Mouse (Mus musculus): ENCODE results near the gene Frmpd1. TPM values are rescaled to one million over a fixed set of nuclear protein-coding genes. Genes with fewer than 3 reads are reported as not detected.
A peak's percentile ranks its signal among the peaks of the same experiment; 100 is the strongest.

Gene Frmpd1
- polyA plus RNA-seq, 1 experiment: 0.67 TPM

GRCm38 (mm10) chr4:45183818-45184520 is 706 bp upstream of the Frmpd1 start:
- Histone ChIP-seq H3K4me1 (replicated peaks; ENCODE audit: control insufficient read depth, insufficient read depth, low read length) (no peaks in the 10 kb centered on the region), H3K27ac (ENCODE audit: control insufficient read depth, insufficient read depth, low read length) (no peak overlapping the region), H3K36me3 (ENCODE audit: control insufficient read depth, insufficient read depth, low read length) (no peaks in the 10 kb centered on the region), H3K27me3 (ENCODE audit: control insufficient read depth, insufficient read depth, low read length) (no peaks in the 10 kb centered on the region; the same call in 1 of the 2 replicates), H3K4me3 (ENCODE audit: control insufficient read depth, insufficient read depth, low read length) (no peak overlapping the region)
- TF ChIP-seq POLR2A (IDR thresholded peaks at IDR 0.05; ENCODE audit: control insufficient read depth, extremely low read depth, insufficient read depth, low read length, poor library complexity) (no peak), CTCF (IDR thresholded peaks at IDR 0.05; ENCODE audit: borderline replicate concordance, control insufficient read depth, extremely low read depth, insufficient read depth, low read length, poor library complexity) (no peak)
- no peak for DNase-seq
- 47% methylated on average over 13 of the region's 13 CpGs for WGBS

DNA sequence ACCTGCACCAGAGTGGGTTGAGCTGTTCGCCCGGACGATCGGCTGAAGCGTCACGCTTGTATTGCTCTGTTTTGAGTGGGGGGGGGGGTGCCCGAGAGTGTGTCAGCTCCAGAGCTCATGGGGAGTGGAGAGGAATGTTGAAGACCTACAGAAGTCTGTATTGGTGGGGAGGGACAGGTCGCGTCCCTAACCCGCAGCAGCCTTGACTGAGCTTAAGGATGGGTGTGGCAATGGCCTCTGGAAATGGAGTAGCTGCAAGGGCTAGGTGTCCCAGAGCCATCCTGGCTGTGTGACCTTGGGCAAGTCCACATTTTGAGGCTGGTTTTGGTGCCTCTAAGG is 625 bp downstream of the Frmpd1 start:
- DNase-seq: no peak
- Histone ChIP-seq H3K4me3 (ENCODE audit: control insufficient read depth, insufficient read depth, low read length) (peak overlapping the region; percentile 19; the same call in 1 of the 2 replicates), H3K27me3 (ENCODE audit: control insufficient read depth, insufficient read depth, low read length) (no peaks in the 10 kb centered on the region; the same call in 1 of the 2 replicates), H3K4me1 (replicated peaks; ENCODE audit: control insufficient read depth, insufficient read depth, low read length) (no peaks in the 10 kb centered on the region), H3K36me3 (ENCODE audit: control insufficient read depth, insufficient read depth, low read length) (no peaks in the 10 kb centered on the region), H3K27ac (ENCODE audit: control insufficient read depth, insufficient read depth, low read length) (no peak overlapping the region)
- TF ChIP-seq CTCF (IDR thresholded peaks at IDR 0.05; ENCODE audit: borderline replicate concordance, control insufficient read depth, extremely low read depth, insufficient read depth, low read length, poor library complexity): no peak
- no peak for TF ChIP-seq POLR2A (IDR thresholded peaks at IDR 0.05; ENCODE audit: control insufficient read depth, extremely low read depth, insufficient read depth, low read length, poor library complexity)
- 3% methylated on average over 10 of the region's 10 CpGs for WGBS

DNA sequence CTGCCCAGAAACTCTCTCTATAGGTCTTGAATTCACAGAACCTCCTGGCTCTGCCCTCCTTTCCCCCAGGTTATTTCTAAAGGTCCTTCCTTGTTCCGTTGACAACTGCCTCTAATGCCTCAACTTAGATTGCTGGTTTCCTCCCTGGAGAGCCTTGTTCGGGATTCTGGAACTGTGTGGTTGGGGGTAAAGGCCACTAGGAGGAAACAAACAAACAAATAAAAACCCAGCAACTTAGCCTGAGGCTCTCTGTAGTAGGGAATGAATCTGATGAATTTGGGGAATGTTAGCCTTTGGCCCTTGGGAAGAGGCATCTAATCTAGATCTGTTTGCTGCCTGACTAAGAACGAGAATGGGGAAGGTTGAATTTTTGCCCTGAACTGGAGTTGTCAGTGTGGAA is 13.6 kb downstream of the Frmpd1 start:
- Histone ChIP-seq H3K27me3 (ENCODE audit: control insufficient read depth, insufficient read depth, low read length) (no peaks in the 10 kb centered on the region), H3K4me1 (replicated peaks; ENCODE audit: control insufficient read depth, insufficient read depth, low read length) (no peaks in the 10 kb centered on the region), H3K4me3 (ENCODE audit: control insufficient read depth, insufficient read depth, low read length) (no peak overlapping the region), H3K36me3 (ENCODE audit: control insufficient read depth, insufficient read depth, low read length) (no peaks in the 10 kb centered on the region), H3K27ac (ENCODE audit: control insufficient read depth, insufficient read depth, low read length) (no peak overlapping the region)
- WGBS: 86% methylated on average over 3 of the region's 3 CpGs
- no peak for DNase-seq
- TF ChIP-seq POLR2A (IDR thresholded peaks at IDR 0.05; ENCODE audit: control insufficient read depth, extremely low read depth, insufficient read depth, low read length, poor library complexity) (no peak), CTCF (IDR thresholded peaks at IDR 0.05; ENCODE audit: borderline replicate concordance, control insufficient read depth, extremely low read depth, insufficient read depth, low read length, poor library complexity) (no peak)

- DNase-seq: no peak
- Histone ChIP-seq H3K27ac (ENCODE audit: control insufficient read depth, insufficient read depth, low read length) (no peak overlapping the region), H3K27me3 (ENCODE audit: control insufficient read depth, insufficient read depth, low read length) (no peaks in the 10 kb centered on the region)
Measured at GRCm38 (mm10) chr4:45203283-45203682, 18.6 kb downstream of the Frmpd1 start.

DNA sequence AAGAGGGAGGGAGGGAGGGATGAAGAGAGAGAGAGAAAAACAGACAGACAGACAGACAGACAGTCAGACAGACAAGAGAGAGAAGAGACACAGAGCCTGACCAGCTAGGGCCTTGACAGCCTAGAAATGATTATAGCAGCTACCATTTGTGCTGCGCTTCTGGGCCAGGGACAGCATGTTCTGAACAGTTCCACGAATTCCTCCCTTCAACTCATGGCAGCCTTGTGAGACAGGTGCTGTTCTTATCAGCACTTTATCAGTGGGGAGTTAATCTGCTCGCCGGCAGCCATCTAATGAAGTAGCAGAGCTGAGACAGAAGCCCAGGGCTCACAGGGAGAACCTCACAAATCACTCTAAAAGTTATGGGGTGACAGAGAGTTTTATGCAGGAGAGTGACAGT is 22.8 kb downstream of the Frmpd1 start:
- TF ChIP-seq POLR2A (IDR thresholded peaks at IDR 0.05; ENCODE audit: control insufficient read depth, extremely low read depth, insufficient read depth, low read length, poor library complexity) (no peak), CTCF (IDR thresholded peaks at IDR 0.05; ENCODE audit: borderline replicate concordance, control insufficient read depth, extremely low read depth, insufficient read depth, low read length, poor library complexity) (no peak)
- Histone ChIP-seq H3K4me1 (replicated peaks; ENCODE audit: control insufficient read depth, insufficient read depth, low read length) (no peaks in the 10 kb centered on the region), H3K4me3 (ENCODE audit: control insufficient read depth, insufficient read depth, low read length) (no peak overlapping the region), H3K27ac (ENCODE audit: control insufficient read depth, insufficient read depth, low read length) (no peak overlapping the region), H3K36me3 (ENCODE audit: control insufficient read depth, insufficient read depth, low read length) (no peaks in the 10 kb centered on the region), H3K27me3 (ENCODE audit: control insufficient read depth, insufficient read depth, low read length) (no peaks in the 10 kb centered on the region)
- DNase-seq: no peak
- 47% methylated on average over 4 of the region's 4 CpGs for WGBS

More at GRCm38 (mm10) chr4:45203283-45203682, 18.6 kb downstream of the Frmpd1 start:
- no peaks in the 10 kb centered on the region for H3K36me3 ChIP-seq (ENCODE audit: control insufficient read depth, insufficient read depth, low read length)
- TF ChIP-seq POLR2A (IDR thresholded peaks at IDR 0.05; ENCODE audit: control insufficient read depth, extremely low read depth, insufficient read depth, low read length, poor library complexity) (no peak), CTCF (IDR thresholded peaks at IDR 0.05; ENCODE audit: borderline replicate concordance, control insufficient read depth, extremely low read depth, insufficient read depth, low read length, poor library complexity) (no peak)
- no peak overlapping the region for H3K4me3 ChIP-seq (ENCODE audit: control insufficient read depth, insufficient read depth, low read length)
- 97% methylated on average over 7 of the region's 7 CpGs for WGBS
- no peaks in the 10 kb centered on the region for H3K4me1 ChIP-seq (replicated peaks; ENCODE audit: control insufficient read depth, insufficient read depth, low read length)

DNA sequence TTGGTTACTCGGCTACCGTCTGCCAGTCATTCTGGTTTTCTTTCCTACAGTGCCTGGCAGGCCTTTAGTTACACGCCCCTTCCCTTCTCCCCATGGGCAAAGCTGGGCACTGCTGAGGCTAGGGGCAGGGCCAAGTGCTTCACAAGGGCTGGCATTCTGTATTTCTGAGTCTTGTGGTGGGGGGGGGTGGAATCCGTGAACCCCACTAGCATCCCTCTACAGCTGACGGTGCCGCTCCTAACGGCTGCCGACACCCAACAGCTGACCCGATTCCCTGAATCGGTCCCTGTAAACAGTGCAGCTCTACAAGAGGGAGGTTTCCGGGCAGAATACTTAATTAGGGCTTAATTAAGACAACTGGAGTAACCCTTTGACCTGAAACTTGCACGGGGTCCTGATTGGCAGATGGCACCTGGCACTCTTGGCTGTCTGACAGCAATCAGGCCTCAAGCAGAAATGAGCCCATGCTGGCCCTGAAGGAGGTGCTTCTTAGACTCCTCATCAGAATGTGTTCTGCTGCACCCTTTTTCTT is 24.2 kb downstream of the Frmpd1 start:
- H3K27me3 ChIP-seq (ENCODE audit: control insufficient read depth, insufficient read depth, low read length): no peaks in the 10 kb centered on the region
- H3K27ac ChIP-seq (ENCODE audit: control insufficient read depth, insufficient read depth, low read length): no peak overlapping the region
- no peaks in the 10 kb centered on the region for H3K4me1 ChIP-seq (replicated peaks; ENCODE audit: control insufficient read depth, insufficient read depth, low read length)
- DNase-seq: no peak
- no peaks in the 10 kb centered on the region for H3K36me3 ChIP-seq (ENCODE audit: control insufficient read depth, insufficient read depth, low read length)
- H3K4me3 ChIP-seq (ENCODE audit: control insufficient read depth, insufficient read depth, low read length): no peak overlapping the region
- 84% methylated on average over 12 of the region's 12 CpGs for WGBS
- no peak for TF ChIP-seq POLR2A (IDR thresholded peaks at IDR 0.05; ENCODE audit: control insufficient read depth, extremely low read depth, insufficient read depth, low read length, poor library complexity)

Measured in thymus, adult 2 months (tissue).